23 mouse cellular contexts compared by ENCODE assay signal in genomic region chr7:50429725-50430124, GRCm38 (mm10).
DNase-seq lines count a peak whose midpoint lies in the region; ATAC-seq and TF ChIP-seq lines count a peak whose summit lies in the region.
"Had no signal": no experiment of that assay in that cellular context is flagged by ENCODE, and none has a peak within 500 bp of the region (broad histone marks: within the 10 kb centered on the region; RNA-seq: fewer than 3 reads in every experiment).

No protein-coding gene starts in this region.

- WGBS in intestine, embryonic 15.5 days = 67% methylated on average over 5 of the region's 5 CpGs
- whole genome bisulfite sequencing in intestine, embryonic 16.5 days = 74% methylated on average over 5 of the region's 5 CpGs
- WGBS in stomach, postnatal 0 days = 63% methylated on average over 5 of the region's 5 CpGs

- H3K4me3 ChIP-seq in intestine, embryonic 15.5 days (replicated peaks) = no peak overlapping the region
- H3K4me3 ChIP-seq in intestine, embryonic 16.5 days (ENCODE audit: low read length) = no peak overlapping the region
- H3K4me3 ChIP-seq in stomach, postnatal 0 days (ENCODE audit: low read depth, low read length) = no peak overlapping the region
- H3K4me3 ChIP-seq: embryonic facial prominence, embryonic 13.5 days; embryonic facial prominence, embryonic 15.5 days; erythroblast, embryonic 14.5 days; forebrain, embryonic 10.5 days; forebrain, embryonic 12.5 days had no signal

- no peaks in the 10 kb centered on the region for H3K27me3 ChIP-seq in intestine, embryonic 15.5 days (replicated peaks)
- no peaks in the 10 kb centered on the region for H3K27me3 ChIP-seq in intestine, embryonic 16.5 days (replicated peaks; ENCODE audit: control insufficient read depth, insufficient read depth, low read length)
- H3K27me3 ChIP-seq in stomach, postnatal 0 days (ENCODE audit: control insufficient read depth, insufficient read depth, low read length) = no peaks in the 10 kb centered on the region
- H3K27me3 ChIP-seq: embryonic facial prominence, embryonic 13.5 days; embryonic facial prominence, embryonic 15.5 days; forebrain, embryonic 12.5 days had no signal

- intact Hi-C loops in heart, postnatal 14 days (cut with DNase I) = no loop called here

- ATAC-seq in intestine, embryonic 15.5 days = peak; percentile 69
- peak; percentile 71; the same call in 1 of the 2 replicates for ATAC-seq in intestine, embryonic 16.5 days
- peak; percentile 96 for ATAC-seq in stomach, postnatal 0 days (ENCODE audit: low FRiP score, low TSS enrichment)
- ATAC-seq: forebrain, embryonic 14.5 days had no signal

- no peak overlapping the region for H3K9ac ChIP-seq in intestine, embryonic 15.5 days
- no peak overlapping the region for H3K9ac ChIP-seq in intestine, embryonic 16.5 days (ENCODE audit: low read depth, low read length)
- H3K9ac ChIP-seq in stomach, postnatal 0 days (ENCODE audit: low read length) = no peak overlapping the region
- H3K9ac ChIP-seq: embryonic facial prominence, embryonic 13.5 days; embryonic facial prominence, embryonic 15.5 days; forebrain, embryonic 12.5 days had no signal

- H3K9me3 ChIP-seq in intestine, embryonic 15.5 days = no peaks in the 10 kb centered on the region
- H3K9me3 ChIP-seq in intestine, embryonic 16.5 days (ENCODE audit: control insufficient read depth, low read length) = no peaks in the 10 kb centered on the region
- H3K9me3 ChIP-seq in stomach, postnatal 0 days (ENCODE audit: control insufficient read depth, low read length) = no peaks in the 10 kb centered on the region
- H3K9me3 ChIP-seq: embryonic facial prominence, embryonic 13.5 days; embryonic facial prominence, embryonic 15.5 days; forebrain, embryonic 10.5 days; forebrain, embryonic 12.5 days had no signal

- no peaks in the 10 kb centered on the region for H3K4me1 ChIP-seq in intestine, embryonic 15.5 days (replicated peaks)
- no peaks in the 10 kb centered on the region for H3K4me1 ChIP-seq in intestine, embryonic 16.5 days (ENCODE audit: control insufficient read depth, insufficient read depth, low read length)
- no peaks in the 10 kb centered on the region for H3K4me1 ChIP-seq in stomach, postnatal 0 days (replicated peaks; ENCODE audit: control insufficient read depth, insufficient read depth)
- H3K4me1 ChIP-seq: embryonic facial prominence, embryonic 13.5 days; embryonic facial prominence, embryonic 15.5 days; forebrain, embryonic 10.5 days; forebrain, embryonic 12.5 days had no signal

- DNase-seq in urinary bladder, postnatal 14 days (ENCODE audit: low spot score) = peak; percentile 7
- DNase-seq in urinary bladder, postnatal 4 days (ENCODE audit: low spot score in 2 of 2) = no peak
- peak; percentile 44 for DNase-seq in stomach, postnatal 0 days (ENCODE audit: low spot score)
- DNase-seq in heart, adult 9 months (ENCODE audit: low spot score in 2 of 2) = no peak
- DNase-seq in heart, postnatal 14 days = no peak
- DNase-seq: adrenal gland, adult 2 months; adrenal gland, postnatal 10 days; adrenal gland, postnatal 25 days; cerebellum, adult 11 months; cerebellum, adult 18-20 months; cerebellum, adult 8-10 months; cerebellum, adult 9-11 months; cerebellum, postnatal 14 days; cerebellum, postnatal 36 days; embryo, embryonic 11 days had no signal

- no peak for TF ChIP-seq CTCF in stomach, postnatal 0 days (IDR thresholded peaks at IDR 0.05; ENCODE audit: low read depth)

- no peaks in the 10 kb centered on the region for H3K36me3 ChIP-seq in intestine, embryonic 15.5 days
- H3K36me3 ChIP-seq in intestine, embryonic 16.5 days (ENCODE audit: control insufficient read depth, insufficient read depth, low read length) = no peaks in the 10 kb centered on the region
- no peaks in the 10 kb centered on the region for H3K36me3 ChIP-seq in stomach, postnatal 0 days (ENCODE audit: control insufficient read depth, insufficient read depth, low read length)
- H3K36me3 ChIP-seq: embryonic facial prominence, embryonic 13.5 days; embryonic facial prominence, embryonic 15.5 days; forebrain, embryonic 10.5 days; forebrain, embryonic 12.5 days had no signal

- H3K27ac ChIP-seq in intestine, embryonic 15.5 days = no peak overlapping the region
- no peak overlapping the region for H3K27ac ChIP-seq in intestine, embryonic 16.5 days (ENCODE audit: low read length)
- H3K27ac ChIP-seq in stomach, postnatal 0 days (replicated peaks) = no peak overlapping the region
- H3K27ac ChIP-seq: embryonic facial prominence, embryonic 13.5 days; embryonic facial prominence, embryonic 15.5 days; forebrain, embryonic 10.5 days; forebrain, embryonic 12.5 days had no signal

- H3K4me2 ChIP-seq in intestine, embryonic 15.5 days (replicated peaks) = no peak overlapping the region
- no peak overlapping the region for H3K4me2 ChIP-seq in intestine, embryonic 16.5 days (ENCODE audit: low read depth, low read length)
- no peak overlapping the region for H3K4me2 ChIP-seq in stomach, postnatal 0 days (replicated peaks; ENCODE audit: low read depth)
- H3K4me2 ChIP-seq: embryonic facial prominence, embryonic 13.5 days; embryonic facial prominence, embryonic 15.5 days; forebrain, embryonic 12.5 days had no signal

- TF ChIP-seq EP300 in stomach, postnatal 0 days (optimal IDR thresholded peaks at IDR 0.05) = no peak

Comparison
In these comparisons a context has a peak if more than half of its experiments do, and no peak if none do; other contexts are left out.
1. DNase-seq: peak in urinary bladder, postnatal 14 days (single experiment) and stomach, postnatal 0 days (single experiment); none in urinary bladder, postnatal 4 days (0 of 2), heart, adult 9 months (0 of 2) and heart, postnatal 14 days (0 of 2).
2. Peak in every context shown above with its lines, with median percentiles within 50 percentile points of each other: ATAC-seq.